Mouse (Mus musculus) kidney, postnatal 4 days (tissue): ENCODE data around the gene Nrros.
A peak's percentile ranks its signal among the peaks of the same experiment; 100 is the strongest.

Source experiments
- DNase-seq, 2 experiments: peaks; one replicate each; pipeline ENCODE4 v3.0.0; 2021; ENCODE audit warnings: mixed read lengths in 2 of 2

The Nrros gene

DNA sequence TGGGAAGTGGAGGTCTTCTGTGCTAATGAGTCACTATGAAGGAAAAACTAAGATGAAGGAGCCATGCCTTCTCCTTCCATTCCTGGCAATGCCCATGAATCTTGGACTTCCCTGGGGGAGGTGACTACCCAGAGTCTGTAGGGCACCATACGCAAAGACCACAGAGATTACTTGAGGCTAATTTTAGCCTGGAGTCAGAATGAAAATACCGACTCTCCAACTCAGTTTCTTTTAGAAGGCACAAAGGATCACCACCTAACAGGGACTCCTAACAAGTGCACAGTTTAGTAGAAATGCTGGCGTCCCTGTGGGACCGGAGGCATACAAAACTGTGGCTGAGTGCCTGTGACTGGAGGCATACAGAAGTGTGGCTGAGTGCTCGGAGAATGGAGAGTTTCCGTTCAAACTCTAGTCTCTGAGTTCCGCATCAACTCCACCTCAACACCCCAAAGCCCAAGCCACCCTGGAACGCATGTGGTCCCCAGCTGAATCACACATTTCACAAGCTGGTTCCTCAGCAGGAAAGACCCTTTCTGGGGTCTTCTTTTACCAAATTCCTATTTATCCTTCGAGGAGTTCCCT is 4.6 kb downstream of the Nrros start:
- DNase-seq, result no peak

DNA sequence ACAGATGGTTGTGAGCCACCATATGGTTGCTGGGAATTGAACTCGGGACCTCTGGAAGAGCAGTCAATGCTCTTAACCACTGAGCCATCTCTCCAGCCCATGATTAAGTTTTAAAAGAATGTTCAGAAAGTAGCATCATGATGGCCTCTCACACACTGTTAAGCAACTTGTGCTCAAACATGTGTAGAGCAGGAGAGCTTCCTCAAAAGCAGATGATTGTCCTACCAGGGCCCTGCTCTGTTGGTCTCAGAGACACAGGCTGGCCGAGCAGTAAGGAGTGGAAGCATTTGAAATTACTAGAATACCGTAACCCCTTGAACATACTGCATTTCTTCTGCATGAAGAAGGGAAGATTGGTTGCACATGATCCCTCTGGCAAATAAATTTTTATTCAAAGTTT is 6.4 kb downstream of the Nrros start:
- DNase-seq, result no peak

DNA sequence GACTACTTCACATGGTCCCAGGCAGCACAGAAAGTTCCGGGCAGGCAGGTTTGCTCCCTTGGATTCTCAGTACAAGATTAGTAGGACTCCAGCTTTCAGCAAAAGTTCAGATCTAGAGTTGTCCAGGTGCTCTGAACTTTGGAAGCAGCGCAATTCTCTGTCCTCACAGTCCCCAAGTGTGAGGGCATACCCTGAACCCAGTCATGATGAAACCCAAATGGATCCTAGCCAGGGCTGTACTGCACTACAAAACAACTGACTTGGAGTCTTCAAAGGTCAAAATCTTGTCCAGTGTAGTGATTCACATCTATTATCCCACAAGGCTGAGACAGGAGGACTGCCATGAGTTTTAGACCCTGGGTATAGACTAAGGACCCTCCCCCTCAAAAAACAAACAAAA is 8.0 kb downstream of the Nrros start:
- no peak for DNase-seq

DNA sequence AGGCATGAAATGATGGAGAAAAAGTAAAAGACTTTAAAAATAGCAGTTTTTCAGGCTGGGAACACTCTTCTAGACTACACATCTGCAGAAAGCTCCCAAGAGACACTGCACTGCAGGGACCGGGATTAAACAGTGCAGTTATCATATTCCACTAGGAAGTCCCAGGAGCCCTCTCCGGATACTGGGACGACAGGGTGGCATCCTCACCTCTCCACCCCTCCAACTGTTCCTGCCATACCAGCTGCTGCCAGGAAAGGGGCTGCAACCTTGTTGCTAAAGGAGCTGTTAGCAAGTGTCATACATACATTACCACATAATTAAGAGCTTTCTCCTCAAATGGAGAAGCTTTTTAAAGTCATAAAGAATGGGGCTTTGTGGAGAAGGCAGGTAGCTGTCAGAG is 8.7 kb downstream of the Nrros start:
- DNase-seq, result no peak

DNA sequence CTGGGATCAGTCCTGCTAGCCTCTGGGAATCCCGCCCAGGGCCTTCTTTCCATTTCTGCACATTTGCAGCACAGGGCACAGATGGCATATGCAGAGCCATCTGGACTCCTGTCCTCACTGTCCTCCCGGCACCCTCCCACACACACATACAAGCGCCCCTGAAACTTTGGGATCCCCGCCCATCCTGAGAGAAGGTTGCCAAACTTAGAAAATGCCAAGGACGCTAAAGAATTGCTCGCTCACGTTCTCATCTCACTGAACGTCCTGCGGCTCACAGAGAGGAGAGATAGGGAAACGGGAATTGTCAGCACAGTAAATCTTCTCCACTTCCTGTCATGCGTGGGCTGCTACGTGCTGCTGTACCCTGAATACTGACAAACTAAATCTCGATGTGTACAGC is 11.0 kb downstream of the Nrros start:
- peak; percentile 24 to 37 for DNase-seq

DNA sequence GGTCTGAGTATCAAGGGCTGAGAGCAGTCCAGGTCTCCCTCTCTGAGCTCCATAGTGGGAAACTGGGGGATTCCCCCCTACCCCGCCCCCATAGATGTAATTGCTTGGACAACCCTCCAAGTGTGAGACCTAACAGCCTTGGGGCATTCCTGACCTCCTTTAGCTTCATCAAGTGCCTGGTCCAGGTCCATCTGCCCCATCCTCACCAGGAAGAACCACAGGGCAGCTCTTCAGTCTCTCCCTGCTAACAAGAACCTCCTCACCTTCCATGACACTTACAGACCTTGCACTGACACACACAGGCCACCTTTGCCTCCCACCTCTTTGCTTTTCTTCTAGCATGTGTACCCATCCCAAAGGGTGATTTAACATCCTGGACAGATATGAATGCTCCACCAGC is 11.4 kb downstream of the Nrros start:
- DNase-seq, result no peak

DNA sequence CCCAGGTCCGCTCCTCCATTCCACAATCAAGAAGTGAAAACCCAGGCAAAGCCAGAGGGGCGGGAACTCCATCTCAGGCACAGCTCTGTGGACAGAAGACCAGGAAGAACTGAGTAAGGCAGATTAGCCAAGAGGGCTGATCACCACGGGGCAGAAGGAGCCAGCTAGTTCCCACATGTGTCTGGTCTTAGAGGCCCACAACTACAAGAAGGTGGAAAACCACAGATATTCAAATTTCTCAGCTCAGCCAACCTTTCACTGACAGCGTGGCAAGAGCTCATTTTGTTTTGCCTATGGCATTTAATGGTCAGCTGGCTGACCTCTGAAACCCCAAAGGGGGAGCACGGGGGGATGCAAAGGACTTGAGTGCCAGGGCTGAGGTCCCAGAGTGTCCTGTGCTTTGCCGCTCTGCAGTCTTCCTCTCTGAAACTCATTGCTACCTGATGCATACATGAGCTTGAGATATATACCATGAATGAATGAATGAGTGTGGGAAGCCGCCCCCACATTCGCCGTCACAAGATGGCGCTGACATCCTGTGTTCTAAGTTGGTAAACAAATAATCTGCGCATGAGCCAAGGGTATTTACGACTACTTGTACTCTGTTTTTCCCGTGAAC is 17.7 kb downstream of the Nrros start:
- no peak for DNase-seq

DNA sequence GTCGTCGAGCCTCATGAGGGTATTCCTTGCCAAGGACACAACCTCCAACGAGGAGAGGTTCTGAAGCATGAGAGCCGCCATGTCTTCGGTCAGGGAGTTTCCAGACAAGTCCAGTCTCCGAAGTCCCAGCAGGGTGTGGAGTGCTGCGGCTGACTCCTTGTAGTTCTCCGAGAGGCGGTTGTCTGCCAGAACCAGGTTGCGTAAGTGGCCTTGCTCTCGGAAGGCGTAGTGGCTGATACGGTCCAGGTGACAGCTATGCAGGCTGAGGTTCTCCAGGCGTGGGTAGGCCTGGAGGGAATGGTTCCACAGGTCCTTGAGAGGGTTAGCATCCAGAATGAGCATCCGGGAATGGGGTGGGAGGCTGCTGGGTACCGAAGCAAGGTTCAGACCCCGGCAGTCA is 20.8 kb downstream of the Nrros start:
- no peak for DNase-seq

DNA sequence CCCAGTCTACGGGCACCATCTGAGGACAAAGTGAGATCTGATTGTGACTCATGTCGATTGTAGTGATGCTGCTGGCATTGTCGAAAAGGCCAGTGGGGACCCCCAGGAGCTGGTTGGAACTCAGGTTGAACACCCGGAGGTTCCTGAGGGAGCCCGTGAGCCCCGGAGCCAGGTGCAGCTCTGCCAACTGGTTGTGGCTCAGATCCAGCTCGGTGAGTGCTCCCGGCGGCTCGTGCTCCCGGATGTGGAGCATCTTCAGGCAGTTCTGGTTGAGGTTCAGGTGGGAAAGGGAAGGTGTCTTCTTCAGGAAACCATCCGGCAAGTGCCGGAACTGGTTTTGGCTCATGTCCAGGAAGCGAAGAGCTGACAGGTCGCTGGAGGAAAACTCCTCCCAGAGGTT is 21.6 kb downstream of the Nrros start:
- no peak for DNase-seq

DNA sequence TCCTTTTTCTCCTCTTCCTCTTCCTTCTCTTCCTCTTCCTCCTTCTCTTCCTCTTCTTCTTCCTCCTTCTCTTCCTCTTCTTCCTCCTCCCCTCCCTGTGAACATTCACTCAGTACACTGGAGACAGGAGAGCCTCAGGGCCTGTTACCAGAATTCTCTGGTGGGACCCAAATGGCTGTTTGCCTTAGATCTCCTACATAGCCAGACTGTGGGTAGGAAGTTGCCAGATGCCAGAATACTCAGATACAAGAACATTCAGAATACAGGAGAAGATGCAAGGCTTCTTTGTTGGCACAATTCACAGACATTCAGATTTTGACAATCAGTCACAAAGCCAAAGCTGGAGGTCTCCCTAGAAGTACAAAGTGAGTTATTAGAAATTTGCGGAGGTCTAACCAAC is 26.4 kb downstream of the Nrros start:
- no peak for DNase-seq

DNA sequence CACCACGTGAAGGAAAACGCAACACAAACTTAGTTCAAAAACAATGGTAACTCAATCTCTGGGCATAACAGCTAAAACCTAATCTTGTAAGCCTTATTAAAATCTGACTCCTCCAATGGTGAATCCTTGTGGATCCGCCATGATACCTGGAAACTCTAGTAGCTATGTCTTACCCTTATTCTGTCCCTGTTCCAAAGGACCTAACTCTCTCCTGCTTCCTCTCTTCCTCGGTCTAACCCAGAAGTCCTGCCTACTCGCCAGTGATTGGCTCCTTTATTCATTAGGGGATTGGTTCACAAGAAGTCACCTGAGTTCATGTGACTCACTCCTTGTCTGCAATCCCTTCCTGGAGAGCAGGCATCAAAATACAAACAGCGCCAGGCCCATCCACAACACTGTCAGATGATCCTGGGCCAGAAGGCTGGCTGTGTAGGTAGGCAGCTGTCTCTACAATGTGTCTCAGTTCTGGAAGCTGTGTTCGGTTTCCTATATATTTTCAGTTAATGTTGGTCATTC is 29.5 kb downstream of the Nrros start:
- no peak for DNase-seq

DNA sequence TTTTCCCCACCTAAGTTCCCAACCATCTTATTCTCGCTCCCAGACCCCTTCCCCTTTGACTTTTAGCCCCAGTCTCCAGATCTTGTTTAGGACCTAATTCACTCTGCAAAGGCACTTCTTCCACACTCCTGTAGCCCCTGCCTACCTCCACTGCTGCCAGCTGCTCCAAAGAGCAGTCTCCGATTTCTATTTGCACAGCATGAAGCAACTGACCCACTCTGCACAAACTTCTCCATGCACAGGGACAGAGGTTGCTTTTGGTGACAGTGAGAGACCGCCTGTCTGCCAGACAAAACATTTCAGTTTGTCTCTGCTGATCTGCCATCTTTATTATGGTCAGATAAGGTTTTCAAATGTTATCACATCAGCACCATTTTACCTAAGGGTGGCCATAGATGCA is 32.2 kb downstream of the Nrros start:
- no peak for DNase-seq

DNA sequence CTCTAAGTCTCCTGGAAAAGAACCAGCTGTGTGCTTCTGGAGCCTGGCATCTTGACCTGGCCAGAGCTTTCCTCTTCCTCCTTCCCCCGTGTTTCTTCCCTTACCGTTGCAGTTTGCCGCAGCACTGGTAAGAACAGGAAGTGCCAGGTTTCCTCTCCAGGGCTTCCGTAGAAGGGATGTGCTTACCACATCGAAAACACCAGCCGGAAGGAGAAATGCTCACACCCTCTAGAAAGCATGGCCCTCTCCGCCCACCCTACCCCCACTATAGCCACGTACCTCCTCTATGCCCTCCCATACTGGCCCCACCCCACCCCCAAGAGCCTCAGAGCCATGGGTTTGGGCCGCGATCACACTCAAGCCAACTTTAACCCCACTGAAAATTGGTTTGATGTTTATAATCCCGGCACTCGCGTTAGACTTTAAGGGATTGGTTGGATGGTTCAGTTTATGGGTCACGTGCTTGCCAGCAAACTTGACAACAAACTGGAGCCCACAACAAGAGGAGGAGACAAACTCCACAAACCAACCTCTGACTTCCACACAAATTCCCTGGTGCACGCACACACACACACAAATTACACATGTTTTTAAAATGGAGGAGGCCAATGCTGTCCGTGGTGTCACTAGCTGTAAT is 35.1 kb downstream of the Nrros start:
- DNase-seq, result peak; percentile 21 to 55

DNA sequence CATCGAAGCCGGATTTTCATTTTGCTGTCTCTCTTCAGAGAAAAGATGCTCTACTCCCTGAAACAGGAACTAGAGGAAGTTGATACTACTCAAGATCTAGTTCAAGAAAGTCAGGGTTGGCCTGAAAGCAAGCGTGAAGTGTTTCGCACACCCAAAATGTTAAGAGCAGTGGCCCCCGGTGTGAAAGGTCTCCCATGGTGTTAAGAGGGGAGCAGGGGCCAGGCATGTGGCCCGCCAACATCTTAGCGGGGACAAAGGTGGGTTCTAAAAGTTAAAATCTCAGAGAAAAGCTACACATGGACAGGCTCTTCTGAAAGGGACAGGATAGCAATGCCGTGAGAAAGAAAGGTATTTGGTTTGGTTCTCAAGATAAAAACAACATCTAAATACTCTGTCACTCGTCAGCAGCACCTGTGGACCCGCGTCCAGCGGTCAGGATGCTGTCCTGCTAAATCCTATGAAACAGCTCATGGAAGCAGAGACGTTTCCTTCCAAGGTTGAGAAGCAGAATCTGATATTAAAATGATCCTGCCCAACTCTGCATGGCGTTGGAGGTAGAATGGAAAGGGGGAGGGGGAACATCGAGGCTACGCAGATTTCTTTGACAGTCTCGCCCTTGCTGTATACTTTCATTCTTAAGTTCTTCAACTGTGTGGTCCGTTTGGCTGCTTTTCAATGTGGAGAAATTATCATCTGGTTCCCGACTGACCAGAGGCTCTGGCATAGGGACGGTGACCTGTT is 35.8 kb downstream of the Nrros start:
- DNase-seq, result no peak

DNA sequence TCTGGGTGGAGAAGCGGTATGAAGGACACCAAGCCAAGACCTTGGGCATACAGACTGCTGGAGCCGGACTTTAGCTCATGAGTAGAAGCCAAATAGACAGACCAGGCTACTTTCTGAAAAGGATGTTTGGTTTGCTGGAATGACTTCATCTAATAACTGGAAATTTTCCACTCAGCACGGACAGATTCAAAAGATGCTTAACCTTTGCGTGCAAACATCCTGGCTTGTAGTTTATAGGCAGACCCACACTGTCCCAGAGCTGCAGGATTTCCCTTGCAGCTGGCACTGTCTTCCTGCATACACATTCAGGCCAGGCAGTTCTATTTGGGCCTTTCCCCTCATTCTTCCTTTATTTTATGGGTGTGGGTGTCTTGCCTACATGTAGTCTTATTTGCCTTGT is 38.3 kb downstream of the Nrros start:
- peak in 1 of 2 experiments; percentile 26 for DNase-seq

DNA sequence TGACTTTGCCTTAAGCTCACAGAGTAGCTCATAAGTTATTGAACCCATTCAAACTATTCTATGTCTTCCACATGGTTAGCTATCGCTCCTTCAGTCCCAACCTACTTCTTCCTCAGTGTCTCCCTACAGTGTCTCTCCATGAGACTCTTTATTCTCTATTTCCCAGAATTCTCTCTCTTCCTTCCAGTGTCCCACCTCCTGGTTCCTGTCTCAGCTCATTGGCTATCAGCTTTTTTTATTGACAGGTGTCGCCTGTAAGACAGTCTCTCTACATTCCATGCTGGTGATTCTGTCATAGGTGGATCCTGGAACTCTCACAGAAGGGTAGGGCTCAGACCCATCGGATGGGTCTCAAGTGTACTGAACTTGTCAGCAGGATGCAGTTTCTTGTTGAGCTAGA is 40.0 kb downstream of the Nrros start:
- DNase-seq, result no peak

DNA sequence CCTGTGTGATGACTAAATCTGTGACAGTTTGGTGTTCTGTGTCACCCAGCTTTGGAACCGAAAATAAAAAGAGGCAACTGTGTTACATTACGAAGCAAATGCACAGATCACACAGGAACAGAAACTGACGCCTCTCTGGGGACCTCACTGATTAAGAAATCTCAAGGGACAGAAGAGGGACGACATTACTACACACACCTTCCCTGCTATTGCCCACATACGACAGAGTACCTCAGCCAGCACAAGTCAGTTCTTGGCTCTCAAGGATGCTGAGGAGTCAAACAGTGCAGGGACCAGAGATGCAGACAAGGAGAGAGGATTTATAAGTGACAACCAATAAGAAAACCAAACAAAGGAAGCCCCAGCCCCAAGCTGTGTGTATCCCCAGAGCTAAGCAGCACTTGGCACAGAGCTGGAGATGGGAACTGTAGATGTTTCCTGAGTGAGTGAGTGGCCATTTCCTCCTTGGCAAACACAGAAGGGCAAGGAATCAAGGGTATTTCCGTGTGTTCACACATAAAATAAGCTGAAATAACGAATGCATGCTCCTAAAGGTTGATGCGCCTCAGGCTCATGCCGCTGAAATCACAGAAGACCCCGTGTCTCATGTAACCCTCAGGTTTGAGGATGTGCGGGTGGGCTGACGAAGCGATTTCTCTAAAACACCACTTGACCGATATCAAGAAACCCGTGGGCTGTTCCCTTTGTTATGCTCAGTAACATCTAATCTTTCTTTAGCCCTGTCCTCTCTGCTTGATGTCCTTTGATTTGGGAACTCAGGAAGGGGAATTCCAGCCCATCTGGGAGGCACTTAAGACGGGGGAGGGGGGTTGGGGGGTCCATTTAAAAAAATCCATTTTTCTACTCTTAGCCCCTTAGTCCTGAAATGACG is 40.7 kb downstream of the Nrros start:
- DNase-seq, result peak in 1 of 2 experiments; percentile 41

DNA sequence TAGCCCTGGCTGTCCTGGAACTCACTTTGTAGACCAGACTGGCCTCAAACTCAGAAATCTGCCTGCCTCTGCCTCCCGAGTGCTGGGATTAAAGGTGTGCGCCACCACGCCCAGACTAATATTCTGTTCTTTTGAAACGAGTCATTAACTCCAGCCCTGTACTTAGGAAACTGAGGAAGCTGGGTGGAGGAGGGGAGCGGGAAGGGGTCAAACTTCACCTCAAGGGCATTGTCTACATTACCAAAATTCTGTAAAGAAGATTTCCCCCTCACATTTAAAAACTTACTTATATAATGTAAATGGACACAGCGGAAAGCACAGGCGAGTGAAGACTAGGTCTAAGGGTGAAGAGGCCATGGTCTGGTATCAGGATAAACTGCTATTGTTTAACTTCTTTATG is 41.4 kb downstream of the Nrros start:
- no peak for DNase-seq

DNA sequence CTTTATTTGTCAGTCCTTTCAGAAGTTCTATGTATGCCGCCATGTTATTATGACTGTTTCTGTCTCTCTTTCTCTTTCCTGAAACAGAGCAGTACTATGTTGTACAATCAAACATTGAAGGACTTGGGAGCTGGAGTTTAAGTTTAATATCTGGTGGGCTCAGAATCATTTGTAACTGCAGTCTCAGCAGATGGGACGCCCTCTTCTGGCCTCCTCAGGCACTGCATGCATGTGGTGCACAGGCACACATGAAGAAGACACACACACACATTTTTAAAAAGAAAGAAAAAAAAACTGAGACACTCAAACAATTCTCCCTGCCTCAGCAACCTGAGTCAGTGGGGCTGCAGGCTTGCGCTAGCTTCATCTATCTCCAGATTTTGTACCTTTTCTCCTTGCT is 44.9 kb downstream of the Nrros start:
- no peak for DNase-seq

DNA sequence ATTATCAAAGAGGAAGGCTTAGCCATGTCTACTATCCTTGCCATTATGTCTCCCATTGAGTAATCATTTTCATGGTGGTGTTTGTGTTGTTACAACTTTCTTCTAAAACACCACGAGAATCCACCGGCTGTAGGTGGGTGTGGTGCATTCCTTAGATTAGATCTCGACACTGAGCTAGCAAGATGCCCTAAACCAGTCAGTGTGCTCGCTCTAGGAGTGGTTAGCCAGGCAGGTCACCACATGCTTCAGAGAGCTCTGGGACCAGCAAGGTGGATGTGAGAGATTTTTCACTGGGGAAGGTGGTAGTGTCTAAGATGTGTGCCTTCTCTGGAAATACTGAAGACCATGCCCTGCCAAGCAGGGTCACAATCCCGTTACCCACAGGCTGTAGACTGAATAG is 49.2 kb downstream of the Nrros start:
- no peak for DNase-seq

DNA sequence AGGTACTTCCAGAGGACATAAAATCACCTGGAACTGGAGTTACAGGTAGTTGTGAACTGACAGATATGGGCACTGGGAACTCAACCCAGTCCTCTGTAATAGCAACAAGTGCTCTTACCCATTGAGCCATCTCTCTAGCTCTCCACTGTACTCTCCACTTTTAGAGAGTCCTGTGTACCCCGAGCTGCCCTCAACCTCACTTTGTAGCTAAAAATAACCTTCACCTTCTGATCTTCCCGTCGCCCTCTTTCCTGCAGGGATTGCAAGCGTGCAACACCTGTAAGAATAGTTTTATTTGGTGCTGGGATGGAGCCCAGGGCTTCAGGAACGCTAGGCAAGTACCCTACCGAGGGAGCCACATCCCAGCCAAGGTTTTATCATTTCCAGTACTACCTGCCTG is 49.6 kb downstream of the Nrros start:
- no peak for DNase-seq

DNA sequence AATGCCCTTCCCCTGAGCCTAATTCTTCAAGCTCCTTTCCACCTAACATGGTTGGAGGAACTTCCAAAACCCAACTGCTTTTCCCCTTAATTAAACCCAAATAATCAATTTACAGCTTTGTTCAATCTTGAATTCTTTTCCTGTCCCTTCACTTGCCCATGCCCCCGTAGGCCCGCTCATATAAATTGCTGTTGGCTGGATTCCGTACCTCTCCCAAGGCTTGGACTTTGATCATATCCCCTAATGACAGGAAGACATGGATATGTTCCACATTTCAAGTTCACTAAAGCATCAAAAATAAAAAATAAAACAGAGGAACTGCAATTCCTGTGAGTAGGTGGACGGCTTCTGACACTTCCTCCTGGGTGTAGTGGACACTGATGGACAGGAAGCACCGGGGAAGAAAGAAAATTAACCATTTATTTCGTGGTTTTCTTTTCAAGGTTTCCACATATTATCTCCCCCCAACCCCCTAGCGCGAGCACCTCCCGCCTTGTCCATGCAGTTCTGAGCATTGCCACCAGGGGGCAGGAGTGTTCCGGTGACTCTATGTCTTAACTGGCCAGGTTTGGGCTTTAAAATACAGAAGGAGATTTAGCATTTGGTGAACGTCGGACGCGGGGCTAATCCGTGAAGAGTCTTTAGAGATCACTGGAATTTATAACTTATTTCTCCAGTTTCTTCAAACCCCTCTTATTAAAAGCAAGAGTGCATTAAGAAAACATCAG is 50.3 kb downstream of the Nrros start:
- peak; percentile 91 to 93 for DNase-seq
